Mouse (Mus musculus): ENCODE results near the gene AI464131.

DNA sequence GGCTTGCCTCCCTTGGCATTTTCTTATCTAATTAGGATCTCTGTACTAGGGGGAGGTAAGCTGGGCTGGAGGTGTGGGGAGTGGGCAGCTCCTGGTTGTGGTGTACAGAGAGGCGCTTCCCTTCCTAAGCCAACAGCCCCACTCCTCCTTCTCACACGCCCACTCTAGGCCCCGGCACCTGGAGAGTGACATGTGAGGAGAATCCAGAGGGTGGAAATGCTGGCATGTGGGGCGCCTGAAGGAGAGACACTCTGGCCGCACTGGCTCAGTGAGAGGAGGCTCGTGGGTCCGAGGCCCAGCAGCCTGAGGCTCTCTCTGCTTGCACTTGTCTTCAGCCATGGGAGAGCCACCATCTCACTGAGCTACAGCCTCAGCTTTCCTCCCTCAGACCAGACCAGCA, 15.5 kb upstream of the AI464131 start:
- TF ChIP-seq CTCF (IDR thresholded peaks at IDR 0.05 in 2 of 3, conservative IDR thresholded peaks at IDR 0.05 in 1 of 3; ENCODE audit: control insufficient read depth in 1 of 3, insufficient read depth in 1 of 3, low read depth in 2 of 3, low read length in 3 of 3, poor library complexity in 1 of 3, severe bottlenecking in 1 of 3) (no peak), POLR2A (IDR thresholded peaks at IDR 0.05; ENCODE audit: control insufficient read depth in 1 of 2, insufficient read depth in 1 of 2, low read depth in 1 of 2, low read length in 2 of 2, poor library complexity in 1 of 2) (no peak)
